Mouse (Mus musculus): ENCODE data around the gene Arglu1. TPM values are rescaled to one million over a fixed set of nuclear protein-coding genes. Genes with fewer than 3 reads are reported as not detected.

The Arglu1 gene
- 52.7 TPM for polyA plus RNA-seq (2014; fragmentation: Illumina TruSeq; extraction: RNeasy Lipid Tissue Mini Kit (QIAGEN cat#74804); ENCODE audit: low read depth, low replicate concordance)

GRCm38 (mm10) chr8:8690146-8691092, at the start of gene Arglu1:
TSS of gene Arglu1 (minus strand) at chr8:8690521.

GRCm38 (mm10) chr8:8661103-8661758, 29.1 kb downstream of the Arglu1 start, which contains the start of gene Efnb2:
TSS of gene Efnb2 (minus strand) at chr8:8661242.

Other genes starting within 250 kb of the Arglu1 start
- 11.7 TPM for gene Efnb2, start 29.3 kb downstream of the Arglu1 start, polyA plus RNA-seq (2014; fragmentation: Illumina TruSeq; extraction: RNeasy Lipid Tissue Mini Kit (QIAGEN cat#74804); ENCODE audit: low read depth, low replicate concordance)

Measured in heart, adult 10 weeks (tissue).